Mouse (Mus musculus): ENCODE results near the gene Ppt1. TPM values are rescaled to one million over a fixed set of nuclear protein-coding genes. Genes with fewer than 3 reads are reported as not detected.
A peak's percentile ranks its signal among the peaks of the same experiment; 100 is the strongest.

Gene Ppt1
- total and polyA plus RNA-seq, 3 experiments: 13.1 to 19.9 TPM; not detected in 1

DNA sequence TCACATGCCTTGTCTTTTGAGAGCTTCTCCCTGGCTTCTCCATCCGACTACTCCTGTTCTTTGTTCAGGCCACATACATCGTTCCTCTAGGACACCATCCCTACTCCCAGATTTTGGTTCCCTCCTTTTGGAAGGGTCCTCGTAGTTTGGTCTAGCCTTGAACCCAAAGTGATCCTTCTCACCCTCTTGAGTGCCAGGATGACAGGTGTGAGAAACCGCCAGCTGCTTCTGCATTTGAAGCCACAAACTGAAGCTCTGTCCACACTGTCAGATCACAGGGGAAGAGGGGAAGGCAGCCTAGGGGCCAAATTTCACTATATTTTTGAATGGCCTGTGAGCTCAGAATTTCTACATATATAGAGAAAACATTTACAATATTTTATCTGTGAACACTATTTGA is 18.7 kb downstream of the Ppt1 start:
- peaks cover 0 to 4% of the 10 kb centered on the region in 2 experiments; a peak in 2 of 4 replicates for H3K36me3 ChIP-seq (ENCODE audit: control insufficient read depth in 1 of 2, insufficient read depth in 2 of 2, low read length in 2 of 2)
- no peak overlapping the region for H3K27ac ChIP-seq (ENCODE audit: control insufficient read depth, low read depth, low read length)
- no peaks in the 10 kb centered on the region for H3K79me2 ChIP-seq (ENCODE audit: control insufficient read depth, insufficient read depth, low read length, poor library complexity)
- no peaks in the 10 kb centered on the region for H3K4me1 ChIP-seq (ENCODE audit: control insufficient read depth in 1 of 2, insufficient read depth in 2 of 2, low read length in 2 of 2)
- H3K9me3 ChIP-seq (replicated peaks; ENCODE audit: insufficient read depth, low read length): no peaks in the 10 kb centered on the region
- DNase-seq (ENCODE audit: low read depth, low spot score): no peak
- H3K27me3 ChIP-seq (ENCODE audit: control insufficient read depth in 1 of 2, insufficient read depth in 2 of 2, low read length in 2 of 2): no peaks in the 10 kb centered on the region
- no peak overlapping the region for H3K4me3 ChIP-seq (ENCODE audit: control insufficient read depth in 1 of 2, insufficient read depth in 1 of 2, low read depth in 2 of 2, low read length in 2 of 2)
- no peak for TF ChIP-seq ZKSCAN1 (IDR thresholded peaks at IDR 0.05; ENCODE audit: low read depth, low read length)
- no peak for TF ChIP-seq GABPA (IDR thresholded peaks at IDR 0.05; ENCODE audit: low read depth, low read length)
- TF ChIP-seq MEF2A (IDR thresholded peaks at IDR 0.05; ENCODE audit: extremely low read depth, insufficient replicate concordance, low read depth, low read length, poor library complexity, severe bottlenecking): no peak
- no peak overlapping the region for H3K9ac ChIP-seq (ENCODE audit: control insufficient read depth, low read depth, low read length, poor library complexity, severe bottlenecking)

DNA sequence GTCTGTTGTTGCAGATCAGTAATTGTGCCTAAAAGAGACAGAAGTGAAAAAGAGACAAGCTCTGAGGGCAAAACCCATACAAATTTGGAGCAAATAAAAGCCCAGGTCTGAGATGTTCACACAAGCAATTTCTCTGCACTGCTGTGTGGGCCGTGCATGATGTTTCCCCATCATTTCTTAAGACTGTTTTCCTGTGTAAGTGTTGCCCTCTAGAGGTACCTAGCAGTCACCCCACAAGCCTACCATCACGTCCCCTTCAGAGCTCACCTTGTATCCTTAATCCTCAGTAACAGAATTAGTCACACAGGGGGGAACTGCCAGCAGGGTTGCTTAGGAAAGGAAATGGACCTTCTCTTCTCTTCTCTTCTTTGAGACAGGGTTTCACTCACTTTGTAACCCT is 21.9 kb downstream of the Ppt1 start:
- Histone ChIP-seq H3K4me1 (ENCODE audit: control insufficient read depth in 1 of 2, insufficient read depth in 2 of 2, low read length in 2 of 2) (no peaks in the 10 kb centered on the region), H3K79me2 (ENCODE audit: control insufficient read depth, insufficient read depth, low read length, poor library complexity) (no peaks in the 10 kb centered on the region), H3K4me3 (ENCODE audit: control insufficient read depth in 1 of 2, insufficient read depth in 1 of 2, low read depth in 2 of 2, low read length in 2 of 2) (no peak overlapping the region), H3K9me3 (replicated peaks; ENCODE audit: insufficient read depth, low read length) (no peaks in the 10 kb centered on the region), H3K27me3 (ENCODE audit: control insufficient read depth in 1 of 2, insufficient read depth in 2 of 2, low read length in 2 of 2) (no peaks in the 10 kb centered on the region), H3K36me3 (ENCODE audit: control insufficient read depth in 1 of 2, insufficient read depth in 2 of 2, low read length in 2 of 2) (peaks cover 0 to 9% of the 10 kb centered on the region in 2 experiments; a peak in 2 of 4 replicates), H3K27ac (ENCODE audit: control insufficient read depth, low read depth, low read length) (no peak overlapping the region), H3K9ac (ENCODE audit: control insufficient read depth, low read depth, low read length, poor library complexity, severe bottlenecking) (no peak overlapping the region)
- TF ChIP-seq ZC3H11A (IDR thresholded peaks at IDR 0.05; ENCODE audit: low read depth, low read length): peak; percentile 17; the same call in 1 of the 2 replicates
- peak; percentile 32; the same call in 1 of the 2 replicates for TF ChIP-seq SMC3 (IDR thresholded peaks at IDR 0.05; ENCODE audit: low read depth, low read length)
- peak; percentile 44 for TF ChIP-seq RAD21 (IDR thresholded peaks at IDR 0.05; ENCODE audit: low read depth, low read length)
- TF ChIP-seq GABPA (IDR thresholded peaks at IDR 0.05; ENCODE audit: low read depth, low read length): no peak
- TF ChIP-seq UBTF (IDR thresholded peaks at IDR 0.05; ENCODE audit: borderline replicate concordance, insufficient read depth, low read depth, low read length): no peak
- TF ChIP-seq CTCF (IDR thresholded peaks at IDR 0.05 in 2 of 3, conservative IDR thresholded peaks at IDR 0.05 in 1 of 3; ENCODE audit: control insufficient read depth in 1 of 3, insufficient read depth in 1 of 3, low read depth in 2 of 3, low read length in 3 of 3, poor library complexity in 1 of 3, severe bottlenecking in 1 of 3): peak in 1 of 3 experiments; percentile 45; a peak in 2 of 6 replicates
- no peak for TF ChIP-seq JUND (IDR thresholded peaks at IDR 0.05; ENCODE audit: low read depth, low read length)
- no peak for TF ChIP-seq POLR2A (IDR thresholded peaks at IDR 0.05; ENCODE audit: control insufficient read depth in 1 of 2, insufficient read depth in 1 of 2, low read depth in 1 of 2, low read length in 2 of 2, poor library complexity in 1 of 2)
- no peak for TF ChIP-seq ETS1 (IDR thresholded peaks at IDR 0.05; ENCODE audit: low read depth, low read length)
- no peak for TF ChIP-seq KAT2A (conservative IDR thresholded peaks at IDR 0.05; ENCODE audit: low read depth, low read length)
- TF ChIP-seq NELFE (IDR thresholded peaks at IDR 0.05; ENCODE audit: low read depth, low read length): no peak
- DNase-seq (ENCODE audit: low read depth, low spot score): peak; percentile 32

DNA sequence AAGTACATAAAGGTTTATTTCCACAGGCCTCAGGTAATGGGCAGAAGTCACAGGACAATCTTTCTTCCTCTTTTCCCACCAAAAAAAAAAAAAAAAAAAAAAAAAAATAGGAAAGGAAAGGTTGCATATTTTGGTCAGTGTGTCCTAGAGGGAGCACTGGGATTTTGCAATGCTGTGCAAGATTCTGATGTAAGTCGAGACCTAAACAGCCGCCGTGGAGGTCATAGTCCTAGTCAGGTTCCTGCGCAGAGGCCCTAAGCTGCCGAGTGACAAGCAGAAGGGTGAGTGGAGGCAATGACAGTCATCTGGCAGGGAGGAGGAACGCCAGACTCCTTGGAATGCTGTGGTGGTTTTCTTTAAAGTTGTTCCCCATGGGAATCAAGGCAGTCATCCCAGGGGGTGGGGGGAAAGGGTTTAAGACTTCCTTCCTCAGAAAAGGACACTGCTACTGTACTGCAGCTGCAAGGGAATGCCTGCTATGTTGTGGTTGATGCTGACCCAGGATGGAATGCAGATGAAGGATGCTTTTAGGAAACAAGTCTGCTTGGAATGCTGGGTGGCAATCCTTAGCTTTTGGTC is 23.1 kb downstream of the Ppt1 start:
- H3K27ac ChIP-seq (ENCODE audit: control insufficient read depth, low read depth, low read length): no peak overlapping the region
- H3K9me3 ChIP-seq (replicated peaks; ENCODE audit: insufficient read depth, low read length): no peaks in the 10 kb centered on the region
- no peaks in the 10 kb centered on the region for H3K79me2 ChIP-seq (ENCODE audit: control insufficient read depth, insufficient read depth, low read length, poor library complexity)
- H3K4me1 ChIP-seq (ENCODE audit: control insufficient read depth in 1 of 2, insufficient read depth in 2 of 2, low read length in 2 of 2): no peaks in the 10 kb centered on the region
- H3K4me3 ChIP-seq (ENCODE audit: control insufficient read depth in 1 of 2, insufficient read depth in 1 of 2, low read depth in 2 of 2, low read length in 2 of 2): no peak overlapping the region
- no peak for TF ChIP-seq CTCF (IDR thresholded peaks at IDR 0.05 in 2 of 3, conservative IDR thresholded peaks at IDR 0.05 in 1 of 3; ENCODE audit: control insufficient read depth in 1 of 3, insufficient read depth in 1 of 3, low read depth in 2 of 3, low read length in 3 of 3, poor library complexity in 1 of 3, severe bottlenecking in 1 of 3)
- TF ChIP-seq ZNF384 (IDR thresholded peaks at IDR 0.05; ENCODE audit: low read depth, low read length): no peak
- TF ChIP-seq BHLHE40 (IDR thresholded peaks at IDR 0.05; ENCODE audit: borderline replicate concordance, low read depth, low read length): no peak
- no peak for TF ChIP-seq TBP (IDR thresholded peaks at IDR 0.05; ENCODE audit: low read depth, low read length)
- TF ChIP-seq USF2 (IDR thresholded peaks at IDR 0.05; ENCODE audit: borderline replicate concordance in 1 of 2, insufficient read depth in 1 of 2, low read depth in 1 of 2, low read length in 2 of 2): no peak
- no peak for TF ChIP-seq CHD1 (IDR thresholded peaks at IDR 0.05; ENCODE audit: low read depth, low read length)
- no peak for TF ChIP-seq MAZ (IDR thresholded peaks at IDR 0.05; ENCODE audit: low read depth, low read length)
- TF ChIP-seq MYB (IDR thresholded peaks at IDR 0.05; ENCODE audit: low read depth, low read length): no peak
- H3K36me3 ChIP-seq (ENCODE audit: control insufficient read depth in 1 of 2, insufficient read depth in 2 of 2, low read length in 2 of 2): peaks cover 0 to 15% of the 10 kb centered on the region in 2 experiments; a peak in 2 of 4 replicates
- no peaks in the 10 kb centered on the region for H3K27me3 ChIP-seq (ENCODE audit: control insufficient read depth in 1 of 2, insufficient read depth in 2 of 2, low read length in 2 of 2)
- no peak overlapping the region for H3K9ac ChIP-seq (ENCODE audit: control insufficient read depth, low read depth, low read length, poor library complexity, severe bottlenecking)
- no peak for DNase-seq (ENCODE audit: low read depth, low spot score)
